Mouse (Mus musculus) embryonic facial prominence, embryonic 13.5 days (tissue): Measurements from ENCODE around the gene Numbl. TPM values are rescaled to one million over a fixed set of nuclear protein-coding genes. Genes with fewer than 3 reads are reported as not detected.

ENCODE experiments used
- ATAC-seq: fragments of 200-750 bp; cut with Nextera tagmentation; 2 replicates; pipeline ENCODE4 v1.8.0; 2017; ENCODE audit warnings: low read depth; ENCODE audit not compliant: insufficient number of reproducible peaks, insufficient read depth, low FRiP score, low TSS enrichment
- H3K27ac ChIP-seq: fragments of 300-500 bp; sonication (generic); 2 replicates; pipeline ENCODE4 v1.5.1; 2015; ENCODE audit warnings: moderate library complexity, mild to moderate bottlenecking, inconsistent platforms
- H3K27me3 ChIP-seq: fragments of 300-500 bp; sonication (generic); 2 replicates; pipeline ENCODE4 v1.6.1; 2015; ENCODE audit warnings: mild to moderate bottlenecking, inconsistent platforms
- H3K36me3 ChIP-seq: fragments of 300-500 bp; sonication (generic); 2 replicates; pipeline ENCODE4 v1.6.1; 2015; ENCODE audit warnings: mild to moderate bottlenecking, inconsistent platforms
- H3K4me1 ChIP-seq: fragments of 300-500 bp; sonication (generic); 2 replicates; pipeline ENCODE4 v1.6.1; 2015; ENCODE audit warnings: inconsistent platforms
- H3K4me2 ChIP-seq: fragments of 300-500 bp; sonication (generic); 2 replicates; pipeline ENCODE4 v1.6.1; 2015; ENCODE audit warnings: moderate library complexity, mild to moderate bottlenecking, inconsistent platforms
- H3K4me3 ChIP-seq: fragments of 300-500 bp; sonication (generic); 2 replicates; pipeline ENCODE4 v1.5.1; 2015; ENCODE audit warnings: mild to moderate bottlenecking, inconsistent platforms
- H3K9ac ChIP-seq: fragments of 300-500 bp; sonication (generic); 2 replicates; pipeline ENCODE4 v1.6.1; 2015; ENCODE audit warnings: mild to moderate bottlenecking, inconsistent platforms
- H3K9me3 ChIP-seq: fragments of 300-500 bp; sonication (generic); 2 replicates; pipeline ENCODE4 v1.6.1; 2016; ENCODE audit warnings: inconsistent platforms
- WGBS: fragments of 180-500 bp; shearing (Covaris S2); methylation state at CpG from one replicate; pipeline ENCODE4 v1.1.7; 2015; ENCODE audit warnings: mixed read lengths; 5-methylcytosine and 5-hydroxymethylcytosine counted together
- polyA plus RNA-seq: library from polyadenylated mRNA; unstranded; fragments of >200 nt; fragmentation: Nextera tagmentation; extraction: Ambion mirVana; gene quantifications from 2 replicates; pipeline ENCODE4 v1.2.1, GENCODE M21; 2015

Gene Numbl
- polyA plus RNA-seq, 1 experiment from 2014 or later = 35.7 TPM

DNA sequence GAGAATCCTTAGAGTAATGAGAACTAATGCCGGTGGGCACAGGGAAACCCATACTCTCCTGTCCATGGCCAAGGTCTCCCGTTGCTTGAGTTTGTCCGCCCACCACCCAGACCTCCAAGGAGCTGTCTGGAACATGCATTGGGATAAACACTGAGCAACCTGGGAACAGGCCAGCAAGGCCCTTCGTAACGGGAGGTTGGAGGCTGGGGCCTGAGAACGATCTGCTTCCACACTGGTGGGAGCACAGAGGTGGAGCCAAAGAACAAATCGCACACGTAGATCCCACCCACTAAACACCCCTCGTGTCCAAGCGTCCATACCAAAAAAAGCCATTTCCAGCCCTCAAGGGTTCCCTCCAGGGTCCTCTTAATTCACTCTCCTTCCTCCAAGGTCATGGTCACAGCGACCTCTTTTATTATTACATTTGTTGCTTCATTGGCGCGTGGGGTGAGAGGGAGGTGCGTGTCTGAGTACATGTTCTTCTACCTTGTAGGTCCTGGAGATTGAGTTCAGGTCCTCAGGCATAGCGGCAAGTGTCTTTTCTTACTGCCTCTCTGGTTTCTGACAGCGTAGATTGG is 39.9 kb downstream of the Numbl start:
- Histone ChIP-seq H3K27me3 (no peaks in the 10 kb centered on the region), H3K4me2 (no peak overlapping the region), H3K27ac (no peak overlapping the region), H3K9me3 (no peaks in the 10 kb centered on the region), H3K4me1 (0 out of 2 replicates have a peak, but pooled peaks cover 4% of the 10 kb centered on the region), H3K9ac (no peak overlapping the region), H3K36me3 (no peaks in the 10 kb centered on the region), H3K4me3 (no peak overlapping the region)
- WGBS = 79% methylated on average over 16 of the region's 16 CpGs
- no peak for ATAC-seq

DNA sequence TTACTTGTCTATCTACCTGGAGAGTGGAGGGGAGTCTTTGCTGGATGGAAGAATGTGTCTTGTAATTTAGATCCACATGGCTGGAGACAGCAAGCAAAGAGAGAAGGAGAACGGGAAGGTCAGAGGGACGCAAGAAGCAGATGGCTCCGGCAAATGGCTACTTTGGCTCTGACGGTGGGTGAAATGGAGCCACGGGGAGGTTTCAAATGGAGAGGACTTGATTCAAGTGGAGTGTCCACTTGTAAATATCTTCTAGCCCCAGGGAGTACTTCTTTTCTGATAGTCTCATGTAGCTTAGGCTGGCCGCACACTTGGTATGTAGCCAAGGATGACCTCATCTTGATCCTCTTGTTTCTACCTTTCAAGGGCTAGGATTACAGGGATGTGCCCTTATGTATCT is 40.6 kb downstream of the Numbl start:
- ATAC-seq = no peak
- Histone ChIP-seq H3K4me1 (0 out of 2 replicates have a peak, but pooled peaks cover 4% of the 10 kb centered on the region), H3K9me3 (no peaks in the 10 kb centered on the region), H3K4me2 (no peak overlapping the region), H3K27ac (no peak overlapping the region), H3K36me3 (no peaks in the 10 kb centered on the region), H3K9ac (no peak overlapping the region), H3K27me3 (no peaks in the 10 kb centered on the region), H3K4me3 (no peak overlapping the region)
- 82% methylated on average over 6 of the region's 6 CpGs for WGBS

DNA sequence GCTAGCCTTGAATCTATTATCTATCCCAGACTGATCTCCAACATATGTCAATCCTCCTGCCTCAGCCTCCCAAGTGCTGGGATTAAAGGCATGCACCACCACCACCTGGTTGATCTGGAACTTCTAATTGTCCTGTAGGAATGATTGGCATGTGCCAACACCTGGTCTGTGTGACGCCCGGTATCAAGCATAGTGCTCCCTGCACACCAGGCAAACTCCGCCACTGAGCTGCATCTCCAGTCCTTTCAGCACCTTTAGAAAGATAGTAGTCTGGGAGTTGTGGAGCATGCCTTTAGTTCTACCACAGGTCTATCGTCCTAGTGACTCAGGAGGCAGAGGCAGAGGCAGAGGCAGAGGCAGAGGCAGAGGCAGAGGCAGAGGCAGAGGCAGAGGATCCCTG is 42.1 kb downstream of the Numbl start:
- WGBS = 80% methylated on average over 4 of the region's 4 CpGs
- H3K27ac ChIP-seq = no peak overlapping the region
- H3K9ac ChIP-seq = no peak overlapping the region
- H3K4me2 ChIP-seq = no peak overlapping the region
- H3K4me3 ChIP-seq = no peak overlapping the region
- H3K36me3 ChIP-seq = no peaks in the 10 kb centered on the region
- ATAC-seq = no peak
- 0 out of 2 replicates have a peak, but pooled peaks cover 4% of the 10 kb centered on the region for H3K4me1 ChIP-seq
- no peaks in the 10 kb centered on the region for H3K27me3 ChIP-seq
- no peaks in the 10 kb centered on the region for H3K9me3 ChIP-seq

DNA sequence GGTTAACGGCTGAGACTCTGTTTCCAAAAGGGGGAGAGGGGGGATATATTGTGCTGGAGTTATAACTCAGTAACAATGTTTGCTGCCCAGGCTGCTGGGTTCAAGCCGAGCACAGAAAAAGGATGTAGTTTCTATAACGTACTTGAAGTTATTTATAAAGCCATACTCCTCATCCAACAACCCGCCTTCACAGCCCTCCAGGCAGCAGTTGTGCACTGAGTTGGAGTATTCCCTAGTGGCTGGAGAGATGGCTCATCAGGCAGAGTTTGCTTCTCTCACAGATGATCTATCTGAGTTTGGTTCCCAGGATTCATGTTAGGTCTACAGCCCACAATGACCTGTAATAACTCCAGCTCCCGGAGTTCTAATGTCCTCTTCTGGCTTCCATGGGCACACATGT is 42.6 kb downstream of the Numbl start:
- Histone ChIP-seq H3K27ac (no peak overlapping the region), H3K9ac (no peak overlapping the region), H3K27me3 (no peaks in the 10 kb centered on the region), H3K4me3 (no peak overlapping the region), H3K36me3 (no peaks in the 10 kb centered on the region), H3K4me1 (0 out of 2 replicates have a peak, but pooled peaks cover 4% of the 10 kb centered on the region), H3K9me3 (no peaks in the 10 kb centered on the region), H3K4me2 (no peak overlapping the region)
- 76% methylated on average over 5 of the region's 5 CpGs for WGBS
- ATAC-seq = no peak

DNA sequence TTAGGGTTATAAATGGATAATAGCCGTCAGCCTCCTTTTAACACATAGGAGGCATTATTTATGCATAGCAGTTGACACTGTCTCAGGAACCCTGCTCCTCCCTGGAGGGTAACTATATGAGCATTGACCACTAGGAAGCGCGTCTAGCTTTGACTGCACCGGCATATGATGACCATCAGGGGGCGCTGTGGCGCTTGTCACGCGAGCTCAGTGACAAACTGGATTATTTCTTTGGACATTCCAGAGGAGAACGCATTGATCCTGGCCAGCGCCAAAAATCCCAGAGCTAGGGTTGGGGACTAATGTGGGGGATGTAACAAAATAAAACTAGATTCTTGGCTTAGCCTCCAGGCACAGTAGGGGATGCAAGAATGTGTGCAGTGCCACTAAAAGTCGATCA is 43.9 kb downstream of the Numbl start:
- 9% methylated on average over 11 of the region's 11 CpGs for WGBS
- no peak overlapping the region for H3K9ac ChIP-seq
- H3K27me3 ChIP-seq = no peaks in the 10 kb centered on the region
- no peaks in the 10 kb centered on the region for H3K9me3 ChIP-seq
- H3K4me1 ChIP-seq = 0 out of 2 replicates have a peak, but pooled peaks cover 4% of the 10 kb centered on the region
- ATAC-seq = no peak
- H3K4me3 ChIP-seq = no peak overlapping the region
- no peak overlapping the region for H3K4me2 ChIP-seq
- no peaks in the 10 kb centered on the region for H3K36me3 ChIP-seq
- no peak overlapping the region for H3K27ac ChIP-seq

DNA sequence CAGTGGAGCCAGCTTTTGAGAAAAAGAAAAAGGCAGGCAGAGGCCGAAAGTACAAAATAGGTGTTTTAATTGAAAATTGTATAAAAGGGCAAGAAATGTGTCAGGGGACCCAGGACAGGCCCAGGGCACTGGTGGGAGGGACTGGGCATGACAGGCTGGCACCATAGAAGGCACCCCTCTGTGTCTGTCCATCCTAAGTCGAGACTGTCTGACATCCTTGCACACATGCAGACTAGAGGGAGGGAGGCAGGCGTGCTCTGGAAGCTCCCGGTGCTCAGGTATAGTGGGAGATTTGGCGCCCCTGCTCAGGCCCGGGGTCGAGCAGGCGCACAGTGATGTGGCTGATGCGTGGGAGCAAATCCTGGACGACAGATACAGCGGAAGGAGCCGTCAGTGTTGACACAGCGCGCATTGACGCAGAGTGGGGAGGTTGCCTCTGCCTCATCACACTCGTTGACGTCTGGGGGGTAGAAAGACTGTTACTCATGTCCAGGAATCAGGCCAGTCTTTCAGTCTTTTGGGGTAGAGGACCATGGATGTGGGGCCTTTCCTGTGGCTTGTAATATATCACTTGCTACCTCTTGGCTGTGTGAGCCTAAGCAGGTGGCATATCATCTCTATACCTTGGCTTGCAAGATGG is 47.0 kb downstream of the Numbl start:
- no peak overlapping the region for H3K27ac ChIP-seq
- no peak for ATAC-seq
- peaks cover 9% of the 10 kb centered on the region for H3K27me3 ChIP-seq
- no peak overlapping the region for H3K9ac ChIP-seq
- 80% methylated on average over 17 of the region's 17 CpGs for WGBS
- no peaks in the 10 kb centered on the region for H3K9me3 ChIP-seq
- peaks cover 4% of the 10 kb centered on the region; the same call in 1 of the 2 replicates for H3K36me3 ChIP-seq
- H3K4me2 ChIP-seq = no peak overlapping the region
- no peak overlapping the region for H3K4me3 ChIP-seq
- H3K4me1 ChIP-seq = peaks cover 8% of the 10 kb centered on the region; the same call in 1 of the 2 replicates

DNA sequence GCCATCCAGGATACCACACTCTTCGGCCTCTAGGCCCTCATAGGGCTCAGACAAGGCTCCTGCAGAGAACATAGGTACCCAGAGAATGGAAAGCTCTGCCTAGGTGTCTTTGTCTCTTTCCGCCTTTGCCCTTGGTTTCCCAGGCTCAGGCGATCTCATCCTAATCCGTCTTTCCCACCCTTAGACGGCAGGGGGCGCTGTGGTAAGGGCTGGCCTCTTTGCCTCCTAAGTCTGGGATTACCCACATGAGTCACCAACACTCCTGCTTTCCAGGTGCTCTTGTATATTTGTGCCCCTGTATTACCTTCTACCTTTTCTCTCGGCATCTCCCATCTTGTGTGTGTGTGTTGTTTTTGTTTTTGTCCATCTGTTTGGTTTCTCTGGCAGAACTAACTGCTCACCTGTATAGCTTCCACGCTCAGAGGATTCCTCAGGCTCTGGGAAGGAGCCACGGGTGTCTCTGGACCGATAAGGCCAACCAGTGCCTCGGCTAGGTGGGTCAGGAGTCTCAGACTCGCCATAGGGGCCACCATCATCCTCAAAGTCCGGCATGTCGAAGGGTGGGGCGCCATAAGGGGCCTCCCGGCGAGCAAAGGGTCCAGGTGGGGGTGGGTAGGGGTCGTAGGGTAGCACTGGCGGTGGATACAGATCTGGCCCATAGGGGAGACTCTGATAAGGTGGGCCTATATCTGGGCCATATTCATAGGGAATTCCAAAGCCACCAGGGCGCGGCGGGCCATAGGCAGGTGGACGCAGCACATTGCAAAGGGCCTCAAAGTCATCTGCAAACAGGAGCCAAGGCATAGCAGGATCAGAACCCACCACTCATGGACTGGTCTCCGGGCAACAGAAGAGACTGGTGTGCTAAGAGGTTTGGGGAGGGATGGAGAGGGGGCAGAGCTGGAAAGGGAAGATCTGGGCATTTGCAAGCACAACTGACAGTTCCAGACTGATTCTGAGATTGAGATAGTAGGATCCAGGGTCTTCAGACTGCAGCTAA is 48.2 kb downstream of the Numbl start:
- 77% methylated on average over 24 of the region's 24 CpGs for WGBS
- Histone ChIP-seq H3K27ac (no peak overlapping the region), H3K36me3 (peaks cover 4% of the 10 kb centered on the region; the same call in 1 of the 2 replicates), H3K4me2 (no peak overlapping the region), H3K9ac (no peak overlapping the region), H3K9me3 (no peaks in the 10 kb centered on the region), H3K4me3 (no peak overlapping the region), H3K27me3 (peaks cover 21% of the 10 kb centered on the region), H3K4me1 (peaks cover 12% of the 10 kb centered on the region; the same call in 1 of the 2 replicates)
- no peak for ATAC-seq

DNA sequence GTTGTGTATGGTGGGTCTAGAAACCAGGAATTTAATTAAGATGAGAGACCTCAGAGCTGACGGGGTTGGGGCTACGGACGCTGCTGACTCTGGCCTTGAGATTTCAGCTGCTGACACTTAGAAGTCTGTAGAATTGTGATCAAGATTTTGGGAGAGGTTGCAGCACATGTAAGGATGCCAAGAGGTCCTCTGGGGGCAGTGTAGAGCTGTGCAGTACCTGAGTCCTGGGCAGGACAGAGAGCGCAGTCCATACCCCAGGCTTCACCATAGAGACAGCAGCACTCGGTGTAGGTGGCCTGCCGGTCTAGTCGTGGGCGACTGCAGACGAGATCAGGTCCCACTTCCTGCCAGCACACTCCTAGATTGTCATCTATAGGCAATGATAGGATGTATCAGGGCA is 49.3 kb downstream of the Numbl start:
- Histone ChIP-seq H3K27ac (no peak overlapping the region), H3K4me3 (no peak overlapping the region), H3K4me1 (peaks cover 12% of the 10 kb centered on the region; the same call in 1 of the 2 replicates), H3K9ac (no peak overlapping the region), H3K27me3 (peaks cover 26% of the 10 kb centered on the region), H3K9me3 (no peaks in the 10 kb centered on the region), H3K36me3 (peaks cover 5% of the 10 kb centered on the region), H3K4me2 (no peak overlapping the region)
- ATAC-seq = no peak
- WGBS = 56% methylated on average over 9 of the region's 9 CpGs

DNA sequence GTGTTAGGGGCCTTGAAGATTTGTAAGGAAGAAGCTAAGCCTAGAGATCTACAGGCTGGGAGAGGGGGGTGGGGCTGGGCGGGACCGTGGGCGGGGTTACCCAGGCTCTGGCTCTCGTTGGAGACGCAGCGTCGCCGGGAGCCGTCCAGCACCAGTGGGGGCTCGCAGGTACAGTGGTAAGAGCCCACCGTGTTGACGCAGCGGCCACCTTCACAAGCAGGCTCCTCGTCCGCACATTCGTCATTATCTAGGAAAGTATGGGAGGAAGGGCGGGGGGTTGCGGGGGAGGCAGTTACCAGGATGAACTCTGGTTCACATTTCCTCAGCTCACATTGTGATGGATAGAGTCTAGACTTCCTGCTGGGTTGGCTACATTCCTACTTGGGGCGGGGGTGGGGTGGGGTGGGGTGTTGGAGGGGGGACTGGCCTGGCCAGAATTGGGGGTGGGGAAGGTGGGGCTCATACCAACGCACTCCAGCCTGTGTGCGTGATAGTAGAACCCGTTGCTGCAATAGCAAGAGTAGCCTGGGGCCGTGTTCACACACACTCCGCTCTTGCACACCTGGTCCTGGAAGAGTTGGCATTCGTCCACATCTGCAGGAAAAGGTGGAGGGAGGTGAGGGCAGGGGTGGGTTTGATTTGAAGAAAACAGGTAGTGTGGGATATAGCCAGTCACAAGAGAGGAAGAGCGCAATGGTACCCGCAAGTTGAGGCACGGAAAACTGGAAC is 50.8 kb downstream of the Numbl start:
- 7% methylated on average over 28 of the region's 28 CpGs for WGBS
- Histone ChIP-seq H3K4me2 (peak overlapping the region; percentile 59), H3K36me3 (peaks cover 19% of the 10 kb centered on the region), H3K9me3 (peaks cover 4% of the 10 kb centered on the region; the same call in 1 of the 2 replicates), H3K4me1 (peaks cover 12% of the 10 kb centered on the region; the same call in 1 of the 2 replicates), H3K27ac (peak overlapping the region; percentile 24; the same call in 1 of the 2 replicates), H3K27me3 (peaks cover 26% of the 10 kb centered on the region), H3K4me3 (peak overlapping the region; percentile 35), H3K9ac (no peak overlapping the region)
- peak; percentile 43; the same call in 1 of the 2 replicates for ATAC-seq

DNA sequence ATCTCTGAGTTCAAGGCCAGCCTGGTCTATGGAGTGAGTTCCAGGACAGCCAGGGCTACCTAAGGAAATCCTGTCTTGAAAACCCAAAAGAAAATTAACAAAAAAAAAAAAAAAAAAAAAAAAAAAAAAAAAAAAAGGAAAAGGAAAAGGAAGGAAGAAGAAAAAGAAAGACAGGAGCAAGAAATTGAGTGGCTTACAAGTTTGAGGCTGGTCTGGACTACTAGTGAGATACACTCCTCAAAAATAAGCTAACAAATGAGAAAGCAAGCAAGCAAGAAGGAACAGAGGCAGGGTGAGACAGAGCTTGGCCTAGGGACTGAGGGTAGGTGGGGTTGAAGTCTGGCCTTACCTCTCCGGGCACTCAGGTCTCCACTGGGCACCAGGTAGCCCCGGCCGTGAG is 51.6 kb downstream of the Numbl start:
- no peak overlapping the region for H3K4me2 ChIP-seq
- no peak for ATAC-seq
- H3K9ac ChIP-seq = no peak overlapping the region
- peaks cover 26% of the 10 kb centered on the region for H3K27me3 ChIP-seq
- peaks cover 10% of the 10 kb centered on the region; the same call in 1 of the 2 replicates for H3K9me3 ChIP-seq
- H3K4me3 ChIP-seq = no peak overlapping the region
- H3K4me1 ChIP-seq = peaks cover 12% of the 10 kb centered on the region; the same call in 1 of the 2 replicates
- H3K36me3 ChIP-seq = peaks cover 25% of the 10 kb centered on the region
- peak overlapping the region; percentile 51; the same call in 1 of the 2 replicates for H3K27ac ChIP-seq
- 45% methylated on average over 3 of the region's 3 CpGs for WGBS
